Mouse (Mus musculus) kidney, adult 18-20 months (tissue): Measurements from ENCODE around the gene Rab15.

Experiments
- DNase-seq: peaks from one replicate; pipeline ENCODE4 v3.0.0; 2021

Gene Rab15

GRCm38 (mm10) chr12:76776898-76777297 is 45.8 kb downstream of the Rab15 start:
- DNase-seq, result no peak

- no peak for DNase-seq
Observed at GRCm38 (mm10) chr12:76775132-76775531, 47.6 kb downstream of the Rab15 start.

GRCm38 (mm10) chr12:76774652-76775051 is 48.1 kb downstream of the Rab15 start:
- no peak for DNase-seq

- no peak for DNase-seq
Observed at GRCm38 (mm10) chr12:76771540-76771939, 51.2 kb downstream of the Rab15 start.

- DNase-seq, result no peak
Observed at GRCm38 (mm10) chr12:76770841-76771500, 51.7 kb downstream of the Rab15 start.

- DNase-seq, result no peak
Observed at GRCm38 (mm10) chr12:76765901-76766630, 56.6 kb downstream of the Rab15 start.

- peak; percentile 92 for DNase-seq
Observed at GRCm38 (mm10) chr12:76765354-76765851, 57.3 kb downstream of the Rab15 start, which contains the start of the genes Churc1 and Fntb. Churc1 (plus strand) TSS chr12:76765538. Fntb (plus strand) TSS chr12:76765589.

- peak; percentile 9 for DNase-seq
Observed at GRCm38 (mm10) chr12:76752652-76753318, 69.9 kb downstream of the Rab15 start.

GRCm38 (mm10) chr12:76750866-76751459 is 71.7 kb downstream of the Rab15 start:
- DNase-seq, result no peak
